Mouse (Mus musculus): ENCODE measurements at regions not wholly inside any gene's neighbourhood (a gene's known extent, or its start where the extent isn't known, plus 50 kb on each side); places are given as distances from the start of the nearest gene placed in this dataset.
A peak's percentile ranks its signal among the peaks of the same experiment; 100 is the strongest.
"Not testable (repeated sequence)": the region's sequence is repeated elsewhere in the genome, so short reads cannot be mapped to it uniquely, and the experiment has no call there.

GRCm38 (mm10) chr3:60876858-60877257 is 125.7 kb upstream of the P2ry1 start:
- not testable (repeated sequence) for H3K36me3 ChIP-seq; H3K9me3 ChIP-seq; H3K4me2 ChIP-seq; H3K27ac ChIP-seq; H3K27me3 ChIP-seq (replicated peaks); H3K4me1 ChIP-seq; H3K9ac ChIP-seq; H3K4me3 ChIP-seq (replicated peaks); ATAC-seq (ENCODE audit: insufficient read depth, low FRiP score, low read depth)
- WGBS: 93% methylated on average over 11 of the region's 11 CpGs

GRCm38 (mm10) chr3:60878880-60879279 is 123.7 kb upstream of the P2ry1 start:
- WGBS: 93% methylated on average over 3 of the region's 3 CpGs
- H3K36me3 ChIP-seq: no peaks in the 10 kb centered on the region

GRCm38 (mm10) chr3:60884027-60884426 is 118.6 kb upstream of the P2ry1 start:
- Histone ChIP-seq H3K27ac (no peak overlapping the region), H3K4me2 (no peak overlapping the region), H3K9me3 (no peaks in the 10 kb centered on the region), H3K27me3 (replicated peaks) (no peaks in the 10 kb centered on the region), H3K9ac (no peak overlapping the region), H3K4me1 (no peaks in the 10 kb centered on the region), H3K36me3 (no peaks in the 10 kb centered on the region), H3K4me3 (replicated peaks) (no peak overlapping the region)
- no peak for ATAC-seq (ENCODE audit: insufficient read depth, low FRiP score, low read depth)
- 59% methylated on average over 3 of the region's 3 CpGs for WGBS

More at GRCm38 (mm10) chr3:60878880-60879279, 123.7 kb upstream of the P2ry1 start:
- Histone ChIP-seq H3K27me3 (replicated peaks) (no peaks in the 10 kb centered on the region), H3K27ac (no peak overlapping the region), H3K4me2 (no peak overlapping the region), H3K4me3 (replicated peaks) (no peak overlapping the region), H3K9me3 (no peaks in the 10 kb centered on the region), H3K4me1 (no peaks in the 10 kb centered on the region), H3K9ac (no peak overlapping the region)
- no peak for ATAC-seq (ENCODE audit: insufficient read depth, low FRiP score, low read depth)

- no peaks in the 10 kb centered on the region for H3K36me3 ChIP-seq
- H3K27ac ChIP-seq: no peak overlapping the region
- H3K9ac ChIP-seq: no peak overlapping the region
- H3K9me3 ChIP-seq: no peaks in the 10 kb centered on the region
- WGBS: 91% methylated on average over 4 of the region's 4 CpGs
- no peak overlapping the region for H3K4me3 ChIP-seq (replicated peaks)
- ATAC-seq (ENCODE audit: insufficient read depth, low FRiP score, low read depth): no peak
- H3K4me2 ChIP-seq: no peak overlapping the region
- H3K4me1 ChIP-seq: no peaks in the 10 kb centered on the region
- no peaks in the 10 kb centered on the region for H3K27me3 ChIP-seq (replicated peaks)
Observed at GRCm38 (mm10) chr3:60889191-60889861, 113.3 kb upstream of the P2ry1 start.

GRCm38 (mm10) chr3:60897628-60898269 is 104.8 kb upstream of the P2ry1 start:
- Histone ChIP-seq H3K9me3 (no peaks in the 10 kb centered on the region), H3K4me2 (no peak overlapping the region), H3K4me1 (no peaks in the 10 kb centered on the region), H3K4me3 (replicated peaks) (no peak overlapping the region), H3K27me3 (replicated peaks) (no peaks in the 10 kb centered on the region), H3K36me3 (no peaks in the 10 kb centered on the region), H3K9ac (no peak overlapping the region), H3K27ac (no peak overlapping the region)
- no peak for ATAC-seq (ENCODE audit: insufficient read depth, low FRiP score, low read depth)
- 45% methylated on average over 5 of the region's 5 CpGs for WGBS

- Histone ChIP-seq H3K4me1 (no peaks in the 10 kb centered on the region), H3K27ac (no peak overlapping the region), H3K4me2 (no peak overlapping the region), H3K9me3 (no peaks in the 10 kb centered on the region), H3K27me3 (replicated peaks) (no peaks in the 10 kb centered on the region), H3K36me3 (no peaks in the 10 kb centered on the region), H3K4me3 (replicated peaks) (no peak overlapping the region), H3K9ac (no peak overlapping the region)
- ATAC-seq (ENCODE audit: insufficient read depth, low FRiP score, low read depth): no peak
- 75% methylated on average over 1 of the region's 1 CpGs for WGBS
Observed at GRCm38 (mm10) chr3:60898720-60899119, 103.9 kb upstream of the P2ry1 start.

- H3K4me2 ChIP-seq: no peak overlapping the region
- WGBS: 87% methylated on average over 2 of the region's 2 CpGs
- no peaks in the 10 kb centered on the region for H3K36me3 ChIP-seq
- H3K27ac ChIP-seq: no peak overlapping the region
- H3K4me3 ChIP-seq (replicated peaks): no peak overlapping the region
- no peaks in the 10 kb centered on the region for H3K9me3 ChIP-seq
- no peak overlapping the region for H3K9ac ChIP-seq
- ATAC-seq (ENCODE audit: insufficient read depth, low FRiP score, low read depth): no peak
- H3K27me3 ChIP-seq (replicated peaks): no peaks in the 10 kb centered on the region
- H3K4me1 ChIP-seq: no peaks in the 10 kb centered on the region
Observed at GRCm38 (mm10) chr3:60901571-60901970, 101.0 kb upstream of the P2ry1 start.

- no peak for ATAC-seq (ENCODE audit: insufficient read depth, low FRiP score, low read depth)
- Histone ChIP-seq H3K4me2 (no peak overlapping the region), H3K27me3 (replicated peaks) (no peaks in the 10 kb centered on the region), H3K9me3 (no peaks in the 10 kb centered on the region), H3K4me3 (replicated peaks) (no peak overlapping the region), H3K27ac (no peak overlapping the region), H3K4me1 (no peaks in the 10 kb centered on the region), H3K36me3 (no peaks in the 10 kb centered on the region), H3K9ac (no peak overlapping the region)
- 45% methylated on average over 1 of the region's 1 CpGs for WGBS
Observed at GRCm38 (mm10) chr3:60916411-60916810, 86.2 kb upstream of the P2ry1 start.

GRCm38 (mm10) chr3:60917271-60917670 is 85.3 kb upstream of the P2ry1 start:
- Histone ChIP-seq H3K27ac (no peak overlapping the region), H3K36me3 (no peaks in the 10 kb centered on the region), H3K4me2 (no peak overlapping the region), H3K27me3 (replicated peaks) (no peaks in the 10 kb centered on the region), H3K4me3 (replicated peaks) (no peak overlapping the region), H3K4me1 (no peaks in the 10 kb centered on the region), H3K9me3 (no peaks in the 10 kb centered on the region), H3K9ac (no peak overlapping the region)
- WGBS: 55% methylated on average over 3 of the region's 3 CpGs
- ATAC-seq (ENCODE audit: insufficient read depth, low FRiP score, low read depth): no peak

GRCm38 (mm10) chr3:60926024-60926547 is 76.5 kb upstream of the P2ry1 start:
- Histone ChIP-seq H3K27ac (no peak overlapping the region), H3K36me3 (no peaks in the 10 kb centered on the region), H3K4me1 (no peaks in the 10 kb centered on the region), H3K9ac (no peak overlapping the region), H3K27me3 (replicated peaks) (no peaks in the 10 kb centered on the region), H3K4me2 (no peak overlapping the region), H3K9me3 (no peaks in the 10 kb centered on the region), H3K4me3 (replicated peaks) (no peak overlapping the region)
- no peak for ATAC-seq (ENCODE audit: insufficient read depth, low FRiP score, low read depth)
- 91% methylated on average over 9 of the region's 9 CpGs for WGBS

GRCm38 (mm10) chr3:60928910-60929309 is 73.7 kb upstream of the P2ry1 start:
- Histone ChIP-seq H3K27me3 (replicated peaks) (no peaks in the 10 kb centered on the region), H3K4me1 (no peaks in the 10 kb centered on the region), H3K9me3 (no peaks in the 10 kb centered on the region), H3K4me2 (no peak overlapping the region), H3K27ac (no peak overlapping the region), H3K4me3 (replicated peaks) (no peak overlapping the region), H3K9ac (no peak overlapping the region), H3K36me3 (no peaks in the 10 kb centered on the region)
- 46% methylated on average over 4 of the region's 4 CpGs for WGBS
- ATAC-seq (ENCODE audit: insufficient read depth, low FRiP score, low read depth): peak; percentile 18; the same call in 1 of the 2 replicates

- Histone ChIP-seq H3K9me3 (no peaks in the 10 kb centered on the region), H3K4me1 (no peaks in the 10 kb centered on the region), H3K27ac (no peak overlapping the region), H3K36me3 (no peaks in the 10 kb centered on the region), H3K4me3 (replicated peaks) (no peak overlapping the region), H3K9ac (no peak overlapping the region), H3K4me2 (no peak overlapping the region), H3K27me3 (replicated peaks) (no peaks in the 10 kb centered on the region)
- ATAC-seq (ENCODE audit: insufficient read depth, low FRiP score, low read depth): no peak
- WGBS: 64% methylated on average over 1 of the region's 1 CpGs
Observed at GRCm38 (mm10) chr3:60934492-60934891, 68.1 kb upstream of the P2ry1 start.
